Mouse (Mus musculus) left cerebral cortex, adult 11 months (tissue): ENCODE measurements around the gene Tfrc.

Experiments
- DNase-seq: peaks from one replicate; pipeline ENCODE4 v3.0.0; 2022; ENCODE audit warnings: low spot score

Gene Tfrc

GRCm38 (mm10) chr16:32608712-32609400 is at the start of gene Tfrc:
Gene Tfrc, plus strand, starts transcription at chr16:32608920.
- DNase-seq = peak; percentile 95

DNA sequence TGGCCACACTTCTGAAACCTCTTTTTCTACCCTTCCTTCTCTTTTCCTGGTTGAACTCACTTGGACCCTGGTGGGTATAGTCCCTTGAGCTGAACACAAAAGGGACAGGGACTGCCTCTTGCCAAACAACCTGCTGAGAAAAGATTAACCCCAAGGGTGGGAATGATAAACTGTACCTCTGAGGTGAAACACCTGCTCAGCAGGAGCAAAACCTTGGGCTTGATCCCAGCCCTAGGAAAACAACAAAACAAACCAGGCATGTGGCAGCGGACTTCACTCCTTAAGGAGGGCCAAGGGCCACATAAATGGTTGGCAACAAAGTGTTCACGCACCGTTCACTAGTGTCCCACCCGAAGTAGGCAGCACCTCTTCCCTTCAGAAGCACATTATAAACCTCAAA is 49.2 kb upstream of the Tfrc start:
- DNase-seq = no peak

GRCm38 (mm10) chr16:32563056-32563793 is 45.5 kb upstream of the Tfrc start:
- no peak for DNase-seq

DNA sequence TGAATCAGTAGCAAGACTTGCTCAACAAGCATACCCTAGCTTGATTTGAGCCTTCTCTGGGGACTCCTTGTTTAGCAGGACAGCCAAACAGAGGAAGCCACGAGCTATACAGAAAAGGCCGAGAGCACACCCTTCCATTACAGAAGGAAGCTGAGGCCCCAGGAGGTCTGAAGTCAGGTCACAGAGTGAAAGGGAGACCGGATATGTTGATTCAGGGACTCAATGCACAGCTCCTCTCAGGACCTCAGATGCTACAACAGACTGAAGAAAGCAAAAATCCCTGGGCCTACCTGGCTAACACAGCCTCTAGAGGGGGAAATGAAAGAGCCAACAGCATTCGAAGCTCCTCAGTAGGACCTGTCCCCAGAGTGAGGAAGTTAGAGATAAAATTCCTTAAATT is 41.4 kb upstream of the Tfrc start:
- no peak for DNase-seq

GRCm38 (mm10) chr16:32568401-32568800 is 40.3 kb upstream of the Tfrc start:
- DNase-seq = no peak

DNA sequence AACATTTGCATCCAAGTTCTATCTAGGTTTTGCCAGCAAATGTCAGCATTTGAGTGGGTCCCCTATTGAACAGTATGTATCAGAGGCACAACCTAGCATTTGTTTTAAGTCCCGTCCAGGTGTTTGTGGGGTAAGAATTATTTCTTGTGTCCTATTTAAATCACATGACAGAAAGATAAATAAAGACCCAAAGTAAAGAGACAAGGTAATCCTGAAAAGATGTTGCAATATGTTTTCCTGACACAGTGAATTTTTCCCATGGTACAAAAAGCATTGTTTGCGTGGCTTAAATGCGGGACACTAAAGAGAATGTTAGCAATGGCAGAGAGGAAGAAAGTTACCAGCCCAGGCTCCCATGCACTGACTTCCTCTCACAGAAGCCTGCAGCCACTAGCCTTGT is 38.7 kb upstream of the Tfrc start:
- no peak for DNase-seq

GRCm38 (mm10) chr16:32572528-32572927 is 36.2 kb upstream of the Tfrc start:
- DNase-seq = no peak

GRCm38 (mm10) chr16:32586482-32586881 is 22.2 kb upstream of the Tfrc start:
- DNase-seq = no peak

DNA sequence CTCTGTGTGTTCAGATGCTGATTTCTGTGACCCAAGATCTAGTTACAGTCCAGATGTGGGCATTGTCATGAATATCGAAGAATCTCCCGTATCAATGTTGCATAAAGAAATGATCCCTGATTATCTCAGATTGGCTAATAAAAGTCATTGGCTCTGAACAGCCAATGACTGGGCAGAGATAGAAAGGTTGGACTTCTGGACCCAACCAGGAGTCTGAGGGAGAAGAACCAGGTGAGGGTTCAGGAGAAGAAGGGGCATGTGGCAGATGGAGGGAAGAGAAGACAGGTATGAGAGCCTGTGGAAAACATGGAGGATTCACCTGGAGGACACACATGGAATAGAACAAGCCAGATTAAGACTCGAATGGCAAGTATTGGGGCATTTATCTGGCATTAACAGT is 20.2 kb upstream of the Tfrc start:
- DNase-seq = no peak

DNA sequence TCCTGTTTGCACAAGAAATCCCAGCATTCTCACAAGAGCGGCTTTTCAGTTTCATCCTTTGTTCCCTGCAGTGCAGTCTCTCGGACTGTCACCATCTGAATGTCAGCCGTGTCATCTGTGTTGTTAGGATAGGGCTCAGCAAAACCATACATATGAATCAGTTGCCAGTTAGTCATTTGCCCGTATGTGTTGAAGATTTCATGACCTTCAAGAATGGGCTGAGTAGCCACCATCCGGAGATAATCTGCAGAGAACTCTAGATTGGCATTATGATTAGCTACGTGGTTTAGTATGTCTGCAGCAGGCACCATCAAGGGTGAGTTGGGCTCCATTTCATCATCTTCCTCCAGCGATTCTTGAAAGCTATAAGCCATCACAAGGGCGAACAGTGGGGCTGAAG is 17.2 kb upstream of the Tfrc start:
- DNase-seq = no peak

DNA sequence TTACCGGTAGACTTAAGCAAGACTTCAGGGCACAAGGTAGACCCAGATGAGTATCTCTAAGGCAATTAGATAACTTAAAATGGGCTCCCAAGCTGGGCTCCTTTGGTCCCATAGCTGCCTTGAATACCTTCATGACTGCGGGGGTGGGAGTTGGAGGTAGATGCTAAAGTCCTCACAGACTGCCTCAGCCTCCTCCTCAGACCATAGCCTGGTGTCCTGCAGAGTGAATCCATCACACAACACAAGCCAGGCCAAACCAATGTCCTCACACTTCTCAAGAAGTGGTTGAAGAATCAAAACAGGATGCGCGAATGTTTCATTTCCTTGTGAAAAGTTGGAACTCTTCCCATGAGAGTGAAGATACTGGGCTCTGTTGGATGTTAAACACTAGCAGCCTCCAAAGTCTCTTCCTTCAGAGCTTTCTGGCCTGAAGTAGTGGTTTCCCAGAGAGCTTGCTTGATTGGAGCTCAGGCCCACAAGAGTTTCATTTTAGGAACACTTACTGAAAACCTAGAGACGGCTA is 15.4 kb upstream of the Tfrc start:
- no peak for DNase-seq

DNA sequence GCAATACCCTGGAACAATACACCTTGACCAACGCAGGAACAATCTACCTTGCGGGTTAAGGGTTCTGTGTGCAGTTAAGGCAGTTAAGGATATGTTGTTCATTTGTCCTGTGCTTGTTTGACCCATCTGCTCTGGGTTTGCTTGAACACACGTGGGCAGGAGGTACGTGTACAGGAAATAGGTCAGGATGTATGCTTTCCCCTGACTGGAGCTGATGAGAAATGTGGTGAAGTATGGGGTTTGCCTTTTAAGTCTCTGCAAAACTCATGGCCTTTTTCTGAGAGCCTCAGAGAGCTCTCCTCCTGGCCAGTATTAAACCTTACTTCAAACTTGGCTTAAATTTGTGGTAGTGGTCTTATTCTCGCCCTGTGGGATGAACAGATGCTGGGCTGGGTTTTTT is 14.8 kb upstream of the Tfrc start:
- no peak for DNase-seq

- DNase-seq = no peak
These were observed 14.0 kb upstream of the Tfrc start for GRCm38 (mm10) chr16:32594701-32595100.

GRCm38 (mm10) chr16:32595142-32595855 is 13.4 kb upstream of the Tfrc start:
- DNase-seq = no peak

GRCm38 (mm10) chr16:32597909-32598381 is 10.8 kb upstream of the Tfrc start:
- DNase-seq = no peak

- DNase-seq = no peak
These were observed 9.6 kb upstream of the Tfrc start for GRCm38 (mm10) chr16:32599151-32599550.

DNA sequence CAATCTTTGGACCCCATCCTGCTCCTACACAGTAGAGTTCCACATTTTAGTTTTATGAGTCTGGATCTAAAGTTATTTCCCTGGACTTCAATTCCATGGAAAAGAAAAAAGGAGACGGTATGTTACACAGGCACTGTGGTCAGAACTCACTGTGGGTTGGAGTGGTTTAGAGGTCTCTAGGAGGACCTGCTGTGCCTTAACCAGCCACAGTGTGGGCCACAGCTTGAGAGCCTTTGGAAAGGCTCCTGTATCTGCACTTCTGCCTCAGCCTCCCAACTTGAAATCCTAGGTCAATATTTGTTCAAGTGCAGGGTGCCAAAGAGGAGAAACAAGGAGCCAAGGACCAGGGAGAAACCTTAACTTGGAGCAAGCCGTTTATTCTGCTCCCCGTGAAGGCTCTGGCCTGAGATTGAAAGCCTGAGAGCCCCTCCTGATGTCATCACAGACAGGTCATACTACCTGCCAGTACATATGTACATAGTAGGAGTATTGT is 6.5 kb upstream of the Tfrc start:
- DNase-seq = no peak

- no peak for DNase-seq
These were observed 967 bp upstream of the Tfrc start for GRCm38 (mm10) chr16:32607562-32608343.

DNA sequence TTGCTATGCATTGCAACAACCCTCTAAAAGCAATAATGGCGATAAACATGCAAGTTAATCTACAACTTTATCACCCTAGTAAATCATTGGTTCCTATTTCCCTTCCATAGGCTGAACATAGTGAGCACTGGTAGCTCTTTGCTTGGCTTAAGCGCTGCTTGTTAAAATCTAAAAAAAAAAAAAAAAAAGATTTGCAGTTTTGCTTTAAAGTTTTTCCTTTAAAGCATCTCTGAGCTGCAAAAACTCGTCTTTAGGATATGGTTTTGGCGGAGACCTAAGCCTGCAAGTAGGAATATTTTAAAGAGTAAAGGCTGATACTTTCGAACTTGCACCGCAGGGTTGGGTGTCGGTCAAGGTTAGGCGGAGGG is 392 bp upstream of the Tfrc start:
- DNase-seq = no peak

GRCm38 (mm10) chr16:32609401-32609779 is 670 bp downstream of the Tfrc start:
- DNase-seq = no peak

- DNase-seq = no peak
These were observed 1.9 kb downstream of the Tfrc start for GRCm38 (mm10) chr16:32610460-32611255.
